Comparison of ENCODE assay signal across 11 mouse cellular contexts in genomic region chr2:144052410-144053065, GRCm38 (mm10). TPM values are rescaled to one million over a fixed set of nuclear protein-coding genes. Genes with fewer than 3 reads are reported as not detected.
DNase-seq lines count a peak whose midpoint lies in the region; ATAC-seq lines count a peak whose summit lies in the region.
"Had no signal": no experiment of that assay in that cellular context is flagged by ENCODE, and none has a peak within 500 bp of the region (broad histone marks: within the 10 kb centered on the region; RNA-seq: fewer than 3 reads in every experiment).

No protein-coding gene starts in this region.

- no peaks in the 10 kb centered on the region for H3K36me3 ChIP-seq in hindbrain, embryonic 15.5 days
- no peaks in the 10 kb centered on the region for H3K36me3 ChIP-seq in hindbrain, embryonic 10.5 days
- no peaks in the 10 kb centered on the region for H3K36me3 ChIP-seq in stomach, embryonic 15.5 days
- H3K36me3 ChIP-seq: embryonic facial prominence, embryonic 12.5 days; liver, embryonic 13.5 days had no signal

- no peak overlapping the region for H3K27ac ChIP-seq in hindbrain, embryonic 15.5 days (replicated peaks)
- no peak overlapping the region for H3K27ac ChIP-seq in hindbrain, embryonic 10.5 days
- H3K27ac ChIP-seq in stomach, embryonic 15.5 days, result no peak overlapping the region
- H3K27ac ChIP-seq: embryonic facial prominence, embryonic 12.5 days; liver, embryonic 13.5 days had no signal

- no peaks in the 10 kb centered on the region for H3K4me1 ChIP-seq in hindbrain, embryonic 15.5 days (replicated peaks)
- H3K4me1 ChIP-seq in hindbrain, embryonic 10.5 days (replicated peaks), result no peaks in the 10 kb centered on the region
- H3K4me1 ChIP-seq in stomach, embryonic 15.5 days, result no peaks in the 10 kb centered on the region
- H3K4me1 ChIP-seq: embryonic facial prominence, embryonic 12.5 days; liver, embryonic 13.5 days had no signal

- DNase-seq in hindbrain, embryonic 10.5 days (ENCODE audit: low spot score), result no peak
- DNase-seq in cerebellum, adult 11-12 months, result peak; percentile 45
- DNase-seq in gastrocnemius, postnatal 36 days, result peak; percentile 42 to 62
- peak; percentile 32 to 67 for DNase-seq in left cerebral cortex, adult 9 months (ENCODE audit: low spot score in 2 of 2)
- DNase-seq in retina, embryonic 14.5 days (ENCODE audit: low spot score), result no peak
- DNase-seq: liver, embryonic 13.5 days had no signal

- no peak overlapping the region for H3K4me3 ChIP-seq in hindbrain, embryonic 15.5 days
- no peak overlapping the region for H3K4me3 ChIP-seq in hindbrain, embryonic 10.5 days
- H3K4me3 ChIP-seq in stomach, embryonic 15.5 days (replicated peaks), result no peak overlapping the region
- H3K4me3 ChIP-seq: embryonic facial prominence, embryonic 12.5 days; liver, embryonic 13.5 days had no signal

- no peaks in the 10 kb centered on the region for H3K9me3 ChIP-seq in hindbrain, embryonic 15.5 days
- no peaks in the 10 kb centered on the region for H3K9me3 ChIP-seq in hindbrain, embryonic 10.5 days
- no peaks in the 10 kb centered on the region for H3K9me3 ChIP-seq in stomach, embryonic 15.5 days
- H3K9me3 ChIP-seq: embryonic facial prominence, embryonic 12.5 days; liver, embryonic 13.5 days had no signal

- no peak overlapping the region for H3K9ac ChIP-seq in hindbrain, embryonic 15.5 days
- H3K9ac ChIP-seq in stomach, embryonic 15.5 days, result no peak overlapping the region
- H3K9ac ChIP-seq: embryonic facial prominence, embryonic 12.5 days; liver, embryonic 13.5 days had no signal

- no peaks in the 10 kb centered on the region for H3K27me3 ChIP-seq in hindbrain, embryonic 15.5 days
- no peaks in the 10 kb centered on the region for H3K27me3 ChIP-seq in hindbrain, embryonic 10.5 days (ENCODE audit: insufficient read depth, poor library complexity, severe bottlenecking)
- no peaks in the 10 kb centered on the region for H3K27me3 ChIP-seq in stomach, embryonic 15.5 days (replicated peaks)
- H3K27me3 ChIP-seq: embryonic facial prominence, embryonic 12.5 days; liver, embryonic 13.5 days had no signal

- H3K4me2 ChIP-seq in hindbrain, embryonic 15.5 days, result no peak overlapping the region
- no peak overlapping the region for H3K4me2 ChIP-seq in stomach, embryonic 15.5 days
- H3K4me2 ChIP-seq: embryonic facial prominence, embryonic 12.5 days; liver, embryonic 13.5 days had no signal

- 78% methylated on average over 8 of the region's 8 CpGs for WGBS in hindbrain, embryonic 15.5 days
- WGBS in hindbrain, embryonic 10.5 days, result 91% methylated on average over 8 of the region's 8 CpGs
- 65% methylated on average over 8 of the region's 8 CpGs for WGBS in stomach, embryonic 15.5 days

- intact Hi-C loops in gastrocnemius, postnatal 36 days (cut with DNase I), result no loop called here

- ATAC-seq in hindbrain, embryonic 15.5 days (ENCODE audit: low FRiP score, low read depth), result peak; percentile 79
- peak; percentile 45; the same call in 1 of the 2 replicates for ATAC-seq in stomach, embryonic 15.5 days (ENCODE audit: insufficient read depth, low FRiP score, low read depth)
- ATAC-seq in monocyte, adult 5-6 weeks (replicated peaks; ENCODE audit: insufficient number of reproducible peaks, low FRiP score, low TSS enrichment, poor library complexity, severe bottlenecking), result no peak

RNA-seq across cellular contexts. Expression of gene Banf2, which starts 19.7 kb away (rescaled TPM):
- polyA plus RNA-seq in hindbrain, embryonic 15.5 days (2015; fragmentation: Nextera tagmentation; extraction: Ambion mirVana), result not detected in 2 replicates
- polyA plus RNA-seq in hindbrain, embryonic 10.5 days (2016; fragmentation: Nextera tagmentation; extraction: Ambion mirVana), result not detected in 2 replicates
- not detected for total RNA-seq in gastrocnemius, postnatal 36 days (2021)
- 0.33 and 0.59 TPM in 2 replicates for polyA plus RNA-seq in stomach, embryonic 15.5 days (2015; fragmentation: Nextera tagmentation; extraction: Ambion mirVana)
- total RNA-seq in monocyte, adult 5-6 weeks (2017), result not detected in 3 replicates
- polyA plus RNA-seq: embryonic facial prominence, embryonic 12.5 days; liver, embryonic 13.5 days; spleen, adult 2 months had no signal

RNA-seq across cellular contexts. Expression of gene Rrbp1, which starts 41.5 kb away (rescaled TPM):
- polyA plus RNA-seq in hindbrain, embryonic 15.5 days (2015; fragmentation: Nextera tagmentation; extraction: Ambion mirVana), result 32.3 and 37.5 TPM in 2 replicates
- 41.0 and 58.0 TPM in 2 replicates for polyA plus RNA-seq in hindbrain, embryonic 10.5 days (2016; fragmentation: Nextera tagmentation; extraction: Ambion mirVana)
- total RNA-seq in gastrocnemius, postnatal 36 days (2021), result 10 to 100 TPM; 40.8 to 43.1 TPM
- polyA plus RNA-seq in stomach, embryonic 15.5 days (2015; fragmentation: Nextera tagmentation; extraction: Ambion mirVana), result 130 and 133 TPM in 2 replicates
- 228 to 287 TPM (median 266 TPM) in 3 replicates for total RNA-seq in monocyte, adult 5-6 weeks (2017)

Comparison
In these comparisons a context has a peak if more than half of its experiments do, and no peak if none do; other contexts are left out.
1. DNase-seq: peak in cerebellum, adult 11-12 months (single experiment), gastrocnemius, postnatal 36 days (2 of 2) and left cerebral cortex, adult 9 months (2 of 2); none in hindbrain, embryonic 10.5 days (single experiment) and retina, embryonic 14.5 days (single experiment).